Mouse (Mus musculus): ENCODE measurements around the gene Slc41a3. TPM values are rescaled to one million over a fixed set of nuclear protein-coding genes. Genes with fewer than 3 reads are reported as not detected.
A peak's percentile ranks its signal among the peaks of the same experiment; 100 is the strongest.

Gene Slc41a3
- total RNA-seq (2021): 10 to 100 TPM; 38.5 to 40.4 TPM

DNA sequence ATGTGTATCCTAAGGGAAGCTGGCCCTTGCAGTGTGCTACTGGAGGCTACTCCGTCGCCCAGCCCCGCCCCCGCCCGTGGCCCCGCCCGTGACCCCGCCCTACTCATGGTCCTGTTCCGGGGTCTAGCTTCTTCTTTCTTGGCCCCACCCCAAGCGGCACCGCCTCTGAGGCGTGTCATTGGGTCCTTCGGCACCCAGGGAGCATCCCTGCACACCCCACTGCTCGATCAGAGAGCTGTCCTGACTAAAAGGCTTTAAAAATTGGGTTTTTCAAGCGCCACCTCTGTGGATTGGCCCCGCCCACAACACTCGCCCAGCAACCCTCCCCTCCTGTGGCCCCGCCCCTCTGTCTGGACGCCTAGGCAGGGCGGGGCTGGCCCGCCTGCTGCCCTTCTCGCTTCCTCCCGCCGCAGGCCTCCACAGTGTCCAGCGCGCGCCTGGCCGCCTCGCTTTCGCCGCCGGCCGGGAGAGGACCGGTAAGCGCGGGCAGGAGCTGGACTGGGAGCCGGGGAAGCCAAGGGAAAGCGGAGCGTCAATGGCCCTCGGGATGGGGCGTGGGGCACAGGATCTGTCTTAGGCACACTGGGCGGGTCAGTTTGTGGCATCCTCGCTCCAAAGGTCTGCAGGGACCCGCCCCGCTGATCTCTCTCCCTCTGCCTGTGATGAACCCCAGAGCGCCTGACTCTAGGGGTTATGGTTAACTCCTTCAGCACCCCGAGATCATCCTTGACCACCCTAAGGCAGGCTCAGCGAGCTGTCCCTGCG lies at the start of gene Slc41a3:
Slc41a3 (plus strand) TSS at position 193 of the 765 bp plus-strand sequence.
- intact Hi-C loops (cut with DNase I): no loop called here
- DNase-seq: peak; percentile 95 to 96

DNA sequence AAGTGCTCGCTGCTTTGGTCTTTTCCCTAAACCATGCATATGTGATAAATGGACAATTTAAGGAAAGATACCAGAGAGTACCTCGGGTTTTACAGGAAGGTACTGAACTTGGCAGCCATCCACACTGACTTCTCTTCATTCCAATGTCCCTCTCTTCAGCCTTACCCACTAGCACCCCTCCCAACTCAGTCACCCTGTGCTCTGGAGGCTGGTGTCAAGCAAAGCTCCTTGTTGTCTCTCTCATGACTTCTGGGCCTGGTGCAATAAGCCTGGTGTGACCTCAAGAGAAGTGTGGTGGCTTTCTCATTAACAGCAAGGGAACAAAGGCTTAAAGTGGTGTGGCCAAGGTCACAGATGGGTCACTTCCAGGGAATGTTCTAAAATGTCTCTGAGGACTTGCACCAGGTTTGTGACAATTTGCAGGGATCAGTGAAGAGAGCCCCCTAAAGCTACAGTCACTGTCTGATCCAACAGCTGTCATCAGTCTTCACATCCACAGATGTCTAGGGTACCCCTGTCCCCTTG lies 47.9 kb upstream of the Slc41a3 start:
- intact Hi-C loops (cut with DNase I): no loop called here
- no peak for DNase-seq

- no peak for DNase-seq
- intact Hi-C loops (cut with DNase I): no loop called here
Measured at GRCm38 (mm10) chr6:90557077-90557476, 47.4 kb upstream of the Slc41a3 start.

- intact Hi-C loops (cut with DNase I): no loop called here
- no peak for DNase-seq
Measured at GRCm38 (mm10) chr6:90557829-90558693, 46.5 kb upstream of the Slc41a3 start.

DNA sequence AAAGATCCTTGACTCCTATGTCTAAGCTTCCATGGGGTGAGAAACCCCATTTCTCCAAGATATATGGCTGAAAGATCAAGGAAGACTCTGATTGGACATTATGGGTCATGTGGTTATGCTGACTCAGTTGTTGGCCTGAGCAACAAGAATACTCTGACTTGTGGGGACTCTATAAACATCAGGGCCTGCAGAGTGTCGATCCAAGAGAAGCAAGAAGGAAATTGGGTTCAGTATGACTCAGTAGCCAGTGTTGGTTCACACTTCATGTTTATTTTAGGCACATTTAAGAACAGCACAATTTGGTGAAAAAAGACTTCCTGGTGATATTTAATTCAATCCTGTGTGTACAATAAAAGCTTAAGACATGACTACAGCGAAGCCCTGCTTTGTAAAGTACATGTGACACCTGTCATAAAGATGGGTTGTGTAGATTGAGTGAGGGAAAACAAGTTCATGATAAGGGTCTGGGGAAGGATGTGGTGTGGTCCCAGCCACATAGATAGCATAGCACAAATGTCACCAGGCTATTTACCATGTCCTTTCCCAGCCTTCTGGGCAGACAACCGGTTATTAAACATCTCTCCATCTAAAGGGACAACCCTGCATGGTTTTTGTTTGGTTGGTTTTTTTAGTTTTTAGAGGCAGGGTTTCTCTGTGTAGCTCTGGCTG lies 44.0 kb upstream of the Slc41a3 start:
- intact Hi-C loops (cut with DNase I): loop anchor here (5.0 kb wide), 1 partner anchor 123 kb away; no protein-coding TSS in a partner anchor
- DNase-seq: no peak

- DNase-seq: no peak
- intact Hi-C loops (cut with DNase I): loop anchor here (5.0 kb wide), 1 partner anchor 124 kb away; no protein-coding TSS in a partner anchor
Measured at GRCm38 (mm10) chr6:90561234-90561781, 43.2 kb upstream of the Slc41a3 start.

GRCm38 (mm10) chr6:90564240-90564639 lies 40.3 kb upstream of the Slc41a3 start:
- DNase-seq: no peak
- intact Hi-C loops (cut with DNase I): loop anchor here (5.0 kb wide), 1 partner anchor 127 kb away; no protein-coding TSS in a partner anchor

DNA sequence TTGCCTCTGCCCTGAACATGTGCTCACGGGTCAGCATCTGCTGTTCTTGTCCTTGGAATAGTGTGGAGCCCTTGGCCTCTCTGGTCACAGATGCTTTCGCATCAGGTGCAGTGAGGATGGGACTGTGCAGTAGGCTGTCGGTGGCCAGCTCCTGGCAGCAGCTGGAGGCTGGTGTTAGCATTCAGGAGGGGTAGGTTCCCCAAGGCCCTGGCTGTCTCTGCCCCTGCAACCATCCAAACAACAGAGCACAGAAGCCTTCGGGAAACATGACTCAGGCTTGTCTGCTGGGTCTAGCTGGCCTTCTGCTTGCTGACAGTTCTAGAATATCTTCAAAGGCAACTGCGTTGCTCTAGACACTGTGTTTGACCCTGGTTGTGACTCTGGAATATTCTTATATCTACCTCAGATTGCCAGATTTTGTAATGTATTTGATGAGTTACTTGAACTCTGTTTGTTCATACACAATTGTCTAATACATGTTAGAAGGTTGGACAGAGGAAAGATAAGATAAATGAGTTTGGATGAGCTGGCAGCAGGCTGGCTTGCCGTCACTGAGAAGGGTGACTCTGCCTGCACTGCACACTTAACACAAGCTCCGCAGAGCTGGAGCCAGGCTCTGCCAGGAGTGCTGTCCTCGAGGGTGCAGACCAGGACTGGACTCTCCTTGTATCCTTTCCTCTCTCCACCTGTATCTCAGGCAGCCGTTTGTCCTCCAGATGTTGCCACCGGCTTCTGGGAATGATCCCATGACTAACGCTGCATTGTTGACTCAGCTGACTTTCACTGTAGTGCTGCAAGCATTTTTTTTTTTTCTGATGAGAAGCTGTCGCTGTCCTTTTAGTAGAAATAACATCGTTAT lies 38.9 kb upstream of the Slc41a3 start:
- peak in 1 of 2 experiments; percentile 15 for DNase-seq
- intact Hi-C loops (cut with DNase I): no loop called here

DNA sequence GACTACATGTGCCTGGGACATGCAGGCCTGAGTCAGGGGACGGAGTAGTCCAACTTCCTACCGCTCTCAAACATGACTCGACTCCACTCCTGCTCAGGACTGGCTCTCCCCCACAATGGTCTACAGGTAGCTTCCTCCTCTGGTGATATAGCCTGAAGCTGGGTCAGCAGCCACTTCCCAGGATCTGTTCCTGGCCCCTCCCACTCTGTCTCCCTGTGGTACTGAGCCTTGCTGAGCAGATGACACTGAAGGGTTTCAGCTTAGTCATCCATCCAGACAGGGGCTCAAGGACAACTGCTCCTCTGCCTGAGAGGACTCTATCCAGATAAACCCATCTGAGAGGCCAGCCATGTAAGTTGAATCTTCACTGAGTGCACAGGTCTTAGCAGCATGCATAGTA lies 37.0 kb upstream of the Slc41a3 start:
- intact Hi-C loops (cut with DNase I): no loop called here
- no peak for DNase-seq

GRCm38 (mm10) chr6:90567928-90568327 lies 36.6 kb upstream of the Slc41a3 start:
- DNase-seq: no peak
- intact Hi-C loops (cut with DNase I): no loop called here

- DNase-seq: peak; percentile 31 to 36
- intact Hi-C loops (cut with DNase I): no loop called here
Measured at GRCm38 (mm10) chr6:90568721-90569120, 35.8 kb upstream of the Slc41a3 start.

DNA sequence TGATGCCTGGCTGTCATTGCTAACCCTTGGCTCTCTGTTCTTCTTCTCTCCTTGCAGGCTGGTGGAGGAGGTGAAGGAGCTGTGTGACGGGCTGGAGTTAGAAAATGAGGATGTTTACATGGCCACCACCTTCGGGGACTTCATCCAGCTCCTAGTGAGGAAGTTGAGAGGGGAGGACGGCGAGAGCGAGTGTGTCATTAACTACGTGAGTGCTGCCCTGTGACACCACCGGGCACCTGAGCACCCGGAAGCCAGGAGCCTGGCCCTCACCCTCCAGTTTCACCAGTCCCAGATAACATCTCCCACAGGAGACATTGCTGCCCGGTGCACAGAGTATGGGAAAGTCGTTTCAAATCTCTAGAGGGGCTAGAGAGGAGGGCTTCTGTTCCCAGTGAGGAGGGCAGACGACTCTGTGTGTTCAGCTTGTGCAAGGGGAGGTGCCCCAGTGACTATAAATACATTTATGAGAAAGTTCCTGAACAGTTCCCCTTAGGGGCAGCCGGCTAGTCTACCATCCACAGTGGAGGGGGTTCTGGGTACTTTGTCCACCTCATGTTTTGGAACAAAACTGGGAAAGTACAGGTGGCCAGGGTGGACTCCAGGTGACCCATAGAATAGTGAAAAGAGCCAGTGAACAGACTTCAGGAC lies 34.7 kb upstream of the Slc41a3 start:
- intact Hi-C loops (cut with DNase I): loop anchor here (10.0 kb wide), 1 partner anchor 895 kb away; no protein-coding TSS in a partner anchor
- DNase-seq: no peak

GRCm38 (mm10) chr6:90570392-90570791 lies 34.1 kb upstream of the Slc41a3 start:
- no peak for DNase-seq
- intact Hi-C loops (cut with DNase I): loop anchor here (10.0 kb wide), 1 partner anchor 896 kb away; no protein-coding TSS in a partner anchor

DNA sequence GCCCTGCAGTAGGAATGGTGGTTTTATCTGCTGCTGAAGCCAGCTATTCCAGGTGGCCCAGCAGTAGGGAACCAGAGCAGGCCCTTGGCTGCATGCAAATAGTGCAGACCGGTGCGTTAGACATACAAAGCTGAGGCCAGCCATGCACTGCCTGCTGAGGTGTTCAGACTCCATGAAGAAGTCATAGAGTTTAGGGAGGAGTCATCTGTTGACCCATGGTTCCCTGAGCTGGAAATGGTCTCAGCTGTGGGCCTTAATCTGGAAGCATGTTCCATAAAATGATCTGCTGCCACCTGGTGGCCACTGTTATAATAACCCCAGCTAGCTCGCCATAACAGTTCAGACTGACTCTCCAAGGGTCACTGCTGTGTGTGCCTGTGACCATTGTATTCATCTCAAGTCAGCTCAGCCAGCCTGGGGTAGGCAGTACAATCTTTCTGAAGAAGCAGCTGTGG lies 29.2 kb upstream of the Slc41a3 start:
- intact Hi-C loops (cut with DNase I): loop anchor here (5.0 to 10.0 kb wide), 3 partner anchors 123 to 900 kb away; no protein-coding TSS in a partner anchor
- DNase-seq: peak; percentile 79 to 89

- DNase-seq: no peak
- intact Hi-C loops (cut with DNase I): loop anchor here (5.0 to 10.0 kb wide), 3 partner anchors 126 to 903 kb away; no protein-coding TSS in a partner anchor
Measured at GRCm38 (mm10) chr6:90578174-90578573, 26.4 kb upstream of the Slc41a3 start.

GRCm38 (mm10) chr6:90582331-90582730 lies 22.2 kb upstream of the Slc41a3 start:
- intact Hi-C loops (cut with DNase I): no loop called here

GRCm38 (mm10) chr6:90588113-90588512 lies 16.4 kb upstream of the Slc41a3 start:
- intact Hi-C loops (cut with DNase I): no loop called here
- no peak for DNase-seq

More at GRCm38 (mm10) chr6:90582331-90582730, 22.2 kb upstream of the Slc41a3 start:
- DNase-seq: no peak

DNA sequence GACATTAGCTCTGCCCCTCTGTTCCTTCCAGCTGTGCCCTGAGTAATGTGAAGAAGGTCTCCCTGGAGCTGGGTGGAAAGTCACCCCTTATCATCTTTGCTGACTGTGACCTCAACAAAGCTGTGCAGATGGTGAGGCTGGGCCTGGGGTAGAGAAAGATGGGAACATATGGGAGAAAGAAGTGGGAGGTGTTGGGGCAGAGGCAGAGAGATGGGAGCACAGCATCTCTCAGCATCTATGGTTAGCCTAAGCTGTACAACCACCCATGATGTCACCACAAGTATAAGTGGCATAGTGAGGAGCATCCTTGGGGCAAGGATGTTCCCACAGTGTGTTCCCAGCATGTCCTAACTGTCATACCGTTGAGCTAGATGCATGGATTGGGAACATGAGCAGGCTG lies 13.8 kb upstream of the Slc41a3 start:
- intact Hi-C loops (cut with DNase I): no loop called here
- DNase-seq: no peak

- intact Hi-C loops (cut with DNase I): no loop called here
- no peak for DNase-seq
Measured at GRCm38 (mm10) chr6:90594972-90595371, 9.6 kb upstream of the Slc41a3 start.
